Mouse (Mus musculus): Measurements from ENCODE around the gene Ivd. TPM values are rescaled to one million over a fixed set of nuclear protein-coding genes. Genes with fewer than 3 reads are reported as not detected.

Ivd gene
- polyA plus RNA-seq, 1 experiment from 2014 or later: 67.2 TPM

GRCm38 (mm10) chr2:118903333-118903741, 41.6 kb downstream of the Ivd start:
- Histone ChIP-seq H3K36me3 (no peaks in the 10 kb centered on the region), H3K9me3 (no peaks in the 10 kb centered on the region), H3K4me1 (peaks cover 41% of the 10 kb centered on the region), H3K4me3 (peak overlapping the region; percentile 86), H3K27ac (0 out of 2 replicates have a peak overlapping the region, but pooled peaks have one; percentile 94), H3K27me3 (ENCODE audit: insufficient read depth, poor library complexity, severe bottlenecking) (peaks cover 30% of the 10 kb centered on the region)
- 5% methylated on average over 10 of the region's 10 CpGs for WGBS
- DNase-seq (ENCODE audit: low spot score): no peak

- Histone ChIP-seq H3K36me3 (no peaks in the 10 kb centered on the region), H3K9me3 (no peaks in the 10 kb centered on the region), H3K4me3 (no peak overlapping the region), H3K27ac (no peak overlapping the region), H3K27me3 (ENCODE audit: insufficient read depth, poor library complexity, severe bottlenecking) (peaks cover 8% of the 10 kb centered on the region; the same call in 1 of the 2 replicates), H3K4me1 (peaks cover 29% of the 10 kb centered on the region)
- DNase-seq (ENCODE audit: low spot score): no peak
- WGBS: 85% methylated on average over 7 of the region's 7 CpGs
Observed at GRCm38 (mm10) chr2:118905433-118906117, 43.8 kb downstream of the Ivd start.

GRCm38 (mm10) chr2:118906118-118906492, 44.4 kb downstream of the Ivd start:
- Histone ChIP-seq H3K27ac (no peak overlapping the region), H3K4me3 (no peak overlapping the region), H3K27me3 (ENCODE audit: insufficient read depth, poor library complexity, severe bottlenecking) (0 out of 2 replicates have a peak, but pooled peaks cover 5% of the 10 kb centered on the region), H3K9me3 (no peaks in the 10 kb centered on the region), H3K4me1 (peaks cover 29% of the 10 kb centered on the region), H3K36me3 (no peaks in the 10 kb centered on the region)
- no peak for DNase-seq (ENCODE audit: low spot score)
- WGBS: 87% methylated on average over 5 of the region's 5 CpGs

GRCm38 (mm10) chr2:118907781-118908180, 46.0 kb downstream of the Ivd start:
- no peak overlapping the region for H3K4me3 ChIP-seq
- H3K4me1 ChIP-seq: peaks cover 22% of the 10 kb centered on the region
- no peaks in the 10 kb centered on the region for H3K9me3 ChIP-seq
- H3K27me3 ChIP-seq (ENCODE audit: insufficient read depth, poor library complexity, severe bottlenecking): 0 out of 2 replicates have a peak, but pooled peaks cover 5% of the 10 kb centered on the region
- H3K27ac ChIP-seq: no peak overlapping the region
- 81% methylated on average over 3 of the region's 3 CpGs for WGBS
- no peaks in the 10 kb centered on the region for H3K36me3 ChIP-seq
- DNase-seq (ENCODE audit: low spot score): no peak

- WGBS: 61% methylated on average over 1 of the region's 1 CpGs
- H3K4me1 ChIP-seq: peaks cover 22% of the 10 kb centered on the region
- no peak overlapping the region for H3K4me3 ChIP-seq
- no peaks in the 10 kb centered on the region for H3K9me3 ChIP-seq
- H3K36me3 ChIP-seq: no peaks in the 10 kb centered on the region
- H3K27ac ChIP-seq: no peak overlapping the region
- no peak for DNase-seq (ENCODE audit: low spot score)
- H3K27me3 ChIP-seq (ENCODE audit: insufficient read depth, poor library complexity, severe bottlenecking): 0 out of 2 replicates have a peak, but pooled peaks cover 4% of the 10 kb centered on the region
Observed at GRCm38 (mm10) chr2:118909151-118909550, 47.4 kb downstream of the Ivd start.

GRCm38 (mm10) chr2:118910605-118911278, 49.0 kb downstream of the Ivd start:
- 72% methylated on average over 7 of the region's 7 CpGs for WGBS

GRCm38 (mm10) chr2:118912706-118913105, 51.0 kb downstream of the Ivd start:
- WGBS: 70% methylated on average over 8 of the region's 8 CpGs
- Histone ChIP-seq H3K9me3 (no peaks in the 10 kb centered on the region), H3K4me1 (peaks cover 50% of the 10 kb centered on the region), H3K4me3 (no peak overlapping the region), H3K36me3 (peaks cover 19% of the 10 kb centered on the region), H3K27me3 (ENCODE audit: insufficient read depth, poor library complexity, severe bottlenecking) (0 out of 2 replicates have a peak, but pooled peaks cover 7% of the 10 kb centered on the region), H3K27ac (no peak overlapping the region)
- DNase-seq (ENCODE audit: low spot score): no peak

More at GRCm38 (mm10) chr2:118910605-118911278, 49.0 kb downstream of the Ivd start:
- Histone ChIP-seq H3K27me3 (ENCODE audit: insufficient read depth, poor library complexity, severe bottlenecking) (no peaks in the 10 kb centered on the region), H3K4me1 (peaks cover 31% of the 10 kb centered on the region), H3K9me3 (no peaks in the 10 kb centered on the region), H3K27ac (no peak overlapping the region), H3K36me3 (peaks cover under 1% of the 10 kb centered on the region; the same call in 1 of the 2 replicates), H3K4me3 (no peak overlapping the region)
- no peak for DNase-seq (ENCODE audit: low spot score)

GRCm38 (mm10) chr2:118913551-118914276, 52.0 kb downstream of the Ivd start:
- WGBS: 57% methylated on average over 11 of the region's 11 CpGs
- peak overlapping the region; percentile 37; the same call in 1 of the 2 replicates for H3K27ac ChIP-seq
- no peaks in the 10 kb centered on the region for H3K9me3 ChIP-seq
- peaks cover 23% of the 10 kb centered on the region for H3K36me3 ChIP-seq
- peaks cover 55% of the 10 kb centered on the region for H3K4me1 ChIP-seq
- H3K27me3 ChIP-seq (ENCODE audit: insufficient read depth, poor library complexity, severe bottlenecking): 0 out of 2 replicates have a peak, but pooled peaks cover 7% of the 10 kb centered on the region
- H3K4me3 ChIP-seq: 0 out of 2 replicates have a peak overlapping the region, but pooled peaks have one; percentile 4
- no peak for DNase-seq (ENCODE audit: low spot score)

- no peak for DNase-seq (ENCODE audit: low spot score)
- Histone ChIP-seq H3K27ac (0 out of 2 replicates have a peak overlapping the region, but pooled peaks have one; percentile 19), H3K4me1 (peaks cover 52% of the 10 kb centered on the region), H3K36me3 (peaks cover 33% of the 10 kb centered on the region), H3K4me3 (no peak overlapping the region), H3K27me3 (ENCODE audit: insufficient read depth, poor library complexity, severe bottlenecking) (0 out of 2 replicates have a peak, but pooled peaks cover 7% of the 10 kb centered on the region), H3K9me3 (no peaks in the 10 kb centered on the region)
- 64% methylated on average over 8 of the region's 8 CpGs for WGBS
Observed at GRCm38 (mm10) chr2:118914685-118915084, 52.9 kb downstream of the Ivd start.

GRCm38 (mm10) chr2:118916436-118916835, 54.7 kb downstream of the Ivd start:
- Histone ChIP-seq H3K4me1 (peaks cover 52% of the 10 kb centered on the region), H3K4me3 (no peak overlapping the region), H3K27me3 (ENCODE audit: insufficient read depth, poor library complexity, severe bottlenecking) (0 out of 2 replicates have a peak, but pooled peaks cover 7% of the 10 kb centered on the region), H3K36me3 (peaks cover 50% of the 10 kb centered on the region), H3K27ac (no peak overlapping the region), H3K9me3 (no peaks in the 10 kb centered on the region)
- WGBS: 93% methylated on average over 17 of the region's 17 CpGs
- no peak for DNase-seq (ENCODE audit: low spot score)

- WGBS: 54% methylated on average over 1 of the region's 1 CpGs
- H3K9me3 ChIP-seq: no peaks in the 10 kb centered on the region
- peaks cover 45% of the 10 kb centered on the region for H3K4me1 ChIP-seq
- H3K27me3 ChIP-seq (ENCODE audit: insufficient read depth, poor library complexity, severe bottlenecking): 0 out of 2 replicates have a peak, but pooled peaks cover 7% of the 10 kb centered on the region
- H3K27ac ChIP-seq: no peak overlapping the region
- no peak for DNase-seq (ENCODE audit: low spot score)
- H3K36me3 ChIP-seq: peaks cover 69% of the 10 kb centered on the region
- H3K4me3 ChIP-seq: no peak overlapping the region
Observed at GRCm38 (mm10) chr2:118918543-118918942, 56.8 kb downstream of the Ivd start.

- DNase-seq (ENCODE audit: low spot score): no peak
- Histone ChIP-seq H3K4me1 (peaks cover 37% of the 10 kb centered on the region), H3K4me3 (no peak overlapping the region), H3K9me3 (no peaks in the 10 kb centered on the region), H3K36me3 (peaks cover 71% of the 10 kb centered on the region), H3K27me3 (ENCODE audit: insufficient read depth, poor library complexity, severe bottlenecking) (0 out of 2 replicates have a peak, but pooled peaks cover 7% of the 10 kb centered on the region), H3K27ac (no peak overlapping the region)
- WGBS: 71% methylated on average over 3 of the region's 3 CpGs
Observed at GRCm38 (mm10) chr2:118920428-118920827, 58.7 kb downstream of the Ivd start.

Data from heart, embryonic 10.5 days (tissue).